Mouse (Mus musculus): Measurements from ENCODE around the gene Pabpc5. TPM values are rescaled to one million over a fixed set of nuclear protein-coding genes. Genes with fewer than 3 reads are reported as not detected.

Pabpc5 gene
- total RNA-seq (2014; fragmentation: Nextera tagmentation) (not detected in 2 replicates), total RNA-seq (2017) (not detected in 2 replicates)

GRCm38 (mm10) chrX:119927081-119927571, at the start of gene Pabpc5:
TSS of gene Pabpc5 (plus strand) at chrX:119927196.
- ATAC-seq (replicated peaks; ENCODE audit: poor library complexity, severe bottlenecking): no peak

- ATAC-seq (replicated peaks; ENCODE audit: poor library complexity, severe bottlenecking): no peak
Observed at GRCm38 (mm10) chrX:119886957-119887593, 39.9 kb upstream of the Pabpc5 start.

DNA sequence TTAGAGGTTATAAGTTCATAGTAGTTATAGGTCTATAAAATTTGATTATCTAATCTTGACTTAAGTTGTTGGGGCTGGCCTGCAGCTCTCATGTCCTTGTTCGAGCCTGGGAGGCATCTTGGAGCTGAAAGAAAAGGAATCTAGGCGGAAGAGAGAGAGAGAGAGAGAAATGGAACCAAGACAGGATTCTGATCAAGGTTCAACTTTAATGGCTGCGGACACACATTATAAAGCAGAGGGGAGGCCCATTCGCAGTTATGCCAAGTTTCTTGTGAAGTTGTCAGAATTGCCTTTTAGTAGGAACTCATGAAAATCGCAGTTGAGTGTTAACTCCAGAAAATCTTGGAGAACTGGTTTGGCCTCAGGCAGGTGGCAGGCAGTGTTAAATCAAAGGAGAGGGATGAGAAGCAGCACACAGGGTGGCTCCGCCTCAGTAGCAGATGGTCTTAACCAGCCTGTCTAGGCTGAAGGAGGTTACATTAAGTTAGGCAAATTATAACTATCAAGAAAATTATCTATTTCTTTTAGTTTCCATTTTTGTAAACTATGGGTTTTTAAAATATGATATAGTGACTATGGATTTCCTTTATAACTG, 38.6 kb upstream of the Pabpc5 start:
- no peak for ATAC-seq (replicated peaks; ENCODE audit: poor library complexity, severe bottlenecking)

DNA sequence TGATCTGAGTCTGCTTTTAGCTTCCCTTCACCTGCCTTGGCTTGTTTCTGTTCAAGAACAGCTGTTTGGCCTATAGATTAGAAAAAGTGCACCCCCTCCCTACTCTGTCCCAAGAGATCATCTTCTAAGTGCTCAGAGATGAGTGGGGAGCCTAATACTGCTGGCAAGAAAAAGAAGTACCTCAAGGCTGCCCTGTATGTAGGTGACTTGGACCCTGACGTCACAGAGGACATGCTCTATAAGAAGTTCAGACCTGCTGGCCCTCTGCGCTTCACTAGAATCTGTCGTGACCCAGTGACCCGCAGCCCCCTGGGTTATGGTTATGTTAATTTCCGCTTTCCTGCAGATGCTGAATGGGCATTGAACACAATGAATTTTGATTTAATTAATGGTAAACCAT, 856 bp downstream of the Pabpc5 start:
- no peak for ATAC-seq (replicated peaks; ENCODE audit: poor library complexity, severe bottlenecking)
